Mouse (Mus musculus) midbrain, postnatal 0 days (tissue): ENCODE measurements around the gene Nthl1. TPM values are rescaled to one million over a fixed set of nuclear protein-coding genes. Genes with fewer than 3 reads are reported as not detected.

Experiments used
- ATAC-seq: fragments of 200-750 bp; cut with Nextera tagmentation; 2 replicates; pipeline ENCODE4 v1.8.0; 2017; ENCODE audit warnings: moderate number of reproducible peaks, mild to moderate bottlenecking, moderate TSS enrichment, moderate library complexity; ENCODE audit not compliant: low FRiP score
- DNase-seq: peaks from one replicate; pipeline ENCODE4 v3.0.0-alpha.2; 2015; ENCODE audit warnings: low spot score
- H3K27ac ChIP-seq: fragments of 300-500 bp; sonication (generic); 2 replicates; pipeline ENCODE4 v1.5.1; 2014; ENCODE audit warnings: low read depth, mild to moderate bottlenecking, low read length, mixed read lengths
- H3K27me3 ChIP-seq: fragments of 300-500 bp; sonication (generic); 2 replicates; pipeline ENCODE4 v1.6.1; 2014; ENCODE audit warnings: low read length, control low read depth, mixed read lengths; ENCODE audit not compliant: insufficient read depth
- H3K36me3 ChIP-seq: fragments of 300-500 bp; sonication (generic); 2 replicates; pipeline ENCODE4 v1.6.1; 2014; ENCODE audit warnings: low read length, control low read depth, mixed read lengths; ENCODE audit not compliant: insufficient read depth
- H3K4me1 ChIP-seq: fragments of 300-500 bp; sonication (generic); 2 replicates; pipeline ENCODE4 v1.6.1; 2014; ENCODE audit warnings: mild to moderate bottlenecking, control low read depth, antibody characterized with exemption, low read length, mixed read lengths; ENCODE audit not compliant: insufficient read depth
- H3K4me2 ChIP-seq: fragments of 300-500 bp; sonication (generic); 2 replicates; pipeline ENCODE4 v1.6.1; 2014; ENCODE audit warnings: low read depth, mild to moderate bottlenecking, low read length, mixed read lengths; ENCODE audit not compliant: poor library complexity, severe bottlenecking
- H3K4me3 ChIP-seq: fragments of 300-500 bp; sonication (generic); 2 replicates; pipeline ENCODE4 v1.5.1; 2014; ENCODE audit warnings: low read depth, mild to moderate bottlenecking, low read length, moderate library complexity
- H3K9ac ChIP-seq: fragments of 300-500 bp; sonication (generic); replicated peaks from 2 replicates; pipeline ENCODE4 v1.6.1; 2014; ENCODE audit warnings: mild to moderate bottlenecking, low read length, moderate library complexity, mixed read lengths; ENCODE audit not compliant: poor library complexity, severe bottlenecking
- H3K9me3 ChIP-seq: fragments of 300-500 bp; sonication (generic); 2 replicates; pipeline ENCODE4 v1.6.1; 2016; ENCODE audit warnings: low read length, control low read depth
- CTCF ChIP-seq: IDR thresholded peaks from 2 replicates; pipeline ENCODE4 v1.5.1; 2016; ENCODE audit warnings: antibody characterized with exemption, mild to moderate bottlenecking
- WGBS: fragments of 180-500 bp; shearing (Covaris S2); extraction: QIAGEN DNeasy Blood & Tissue Kit; methylation state at CpG from one replicate; pipeline ENCODE4 v1.1.7; 2014; 5-methylcytosine and 5-hydroxymethylcytosine counted together
- polyA plus RNA-seq: library from polyadenylated mRNA; unstranded; fragments of >200 nt; fragmentation: Nextera tagmentation; extraction: Ambion mirVana; gene quantifications from 2 replicates; pipeline ENCODE4 v1.2.1, GENCODE M21; 2015
- total RNA-seq: library from RNA; depleted of rRNA; stranded (reverse); fragments of >200 nt; gene quantifications from 2 replicates; pipeline ENCODE4 v1.2.3, GENCODE M21; 2014

Nthl1 gene
- total and polyA plus RNA-seq, 2 experiments from 2014 or later, result 6.2 to 7.2 TPM

DNA sequence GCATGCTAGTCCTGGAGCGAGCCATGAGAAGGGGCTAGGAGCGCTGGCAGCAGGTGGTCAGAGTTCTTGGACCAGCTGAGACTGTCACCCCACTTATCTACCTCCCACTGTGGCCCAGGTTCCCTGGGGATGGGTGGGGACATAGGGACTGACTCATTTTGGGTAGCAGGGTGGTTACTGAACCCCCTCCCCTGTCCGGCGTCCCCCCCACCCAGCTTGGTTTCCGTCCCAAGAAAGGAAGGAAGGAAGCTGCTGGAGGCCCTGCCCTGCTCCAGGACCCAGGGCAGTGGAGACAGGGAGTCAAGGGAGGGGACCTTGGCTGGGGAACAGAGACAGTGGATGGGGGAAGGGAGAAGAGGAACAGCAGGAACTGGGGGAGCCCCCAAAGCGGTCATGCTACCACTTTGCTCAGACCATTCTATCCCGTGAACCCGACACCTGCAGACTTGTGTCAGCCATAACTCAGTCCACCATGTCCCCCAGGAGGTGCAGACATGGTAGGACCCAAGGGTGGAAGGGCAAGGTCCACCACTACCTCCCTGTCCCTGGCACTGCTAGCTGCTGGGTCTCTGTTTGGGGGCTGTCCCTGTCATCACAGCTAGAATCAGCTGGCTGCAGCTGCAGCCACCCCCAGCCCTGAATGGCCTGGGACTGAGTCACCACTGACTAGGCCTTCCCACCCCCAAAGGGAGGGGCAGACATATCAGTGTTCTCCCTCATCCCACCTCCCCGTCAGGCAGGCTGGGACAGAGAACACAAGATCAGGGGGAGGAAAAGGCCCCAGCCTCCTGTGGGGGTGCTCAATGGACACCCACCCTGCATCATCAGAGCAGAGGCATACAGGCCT, 12.6 kb downstream of the Nthl1 start:
- no peaks in the 10 kb centered on the region for H3K9me3 ChIP-seq
- ATAC-seq (no peak), DNase-seq (no peak)
- H3K27ac ChIP-seq, result 0 out of 2 replicates have a peak overlapping the region, but pooled peaks have one; percentile 26
- peaks cover 24% of the 10 kb centered on the region for H3K36me3 ChIP-seq
- no peak for TF ChIP-seq CTCF
- no peak overlapping the region for H3K9ac ChIP-seq
- no peaks in the 10 kb centered on the region for H3K27me3 ChIP-seq
- peaks cover 4% of the 10 kb centered on the region; the same call in 1 of the 2 replicates for H3K4me1 ChIP-seq
- H3K4me2 ChIP-seq, result no peak overlapping the region
- H3K4me3 ChIP-seq, result no peak overlapping the region
- whole genome bisulfite sequencing, result 87% methylated on average over 9 of the region's 9 CpGs

GRCm38 (mm10) chr17:24645916-24646315, 13.4 kb downstream of the Nthl1 start:
- H3K9me3 ChIP-seq, result no peaks in the 10 kb centered on the region
- no peak overlapping the region for H3K4me2 ChIP-seq
- 84% methylated on average over 3 of the region's 3 CpGs for whole genome bisulfite sequencing
- no peak overlapping the region for H3K27ac ChIP-seq
- peaks cover 9% of the 10 kb centered on the region for H3K4me1 ChIP-seq
- no peak overlapping the region for H3K4me3 ChIP-seq
- ATAC-seq, result no peak
- no peak for TF ChIP-seq CTCF
- H3K9ac ChIP-seq, result no peak overlapping the region
- H3K27me3 ChIP-seq, result no peaks in the 10 kb centered on the region
- H3K36me3 ChIP-seq, result peaks cover 16% of the 10 kb centered on the region
- DNase-seq, result no peak

GRCm38 (mm10) chr17:24646381-24646780, 13.9 kb downstream of the Nthl1 start:
- ATAC-seq, result no peak

DNA sequence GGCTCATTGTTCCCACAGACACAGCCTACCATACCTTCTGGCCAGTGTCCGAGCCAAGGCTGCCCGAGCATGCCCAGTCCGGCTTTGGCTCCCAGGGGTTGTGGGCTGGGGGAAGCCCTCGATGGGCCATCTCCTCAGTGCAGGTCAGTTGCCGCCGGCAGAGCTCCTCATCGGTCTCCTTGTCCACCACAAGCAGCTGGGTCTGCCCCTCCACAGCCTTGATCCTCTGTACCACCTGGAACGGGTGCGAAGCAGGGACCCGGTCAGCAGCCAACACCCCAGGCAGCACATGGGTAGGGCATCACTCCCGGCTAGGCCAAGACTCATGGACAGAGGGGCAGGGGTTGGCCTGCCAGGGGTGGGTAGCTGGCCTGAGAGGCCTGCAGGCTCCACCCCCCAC, 15.0 kb downstream of the Nthl1 start:
- DNase-seq (no peak), ATAC-seq (no peak)
- Histone ChIP-seq H3K4me1 (peaks cover 9% of the 10 kb centered on the region), H3K4me2 (no peak overlapping the region), H3K4me3 (no peak overlapping the region), H3K9ac (no peak overlapping the region), H3K27ac (no peak overlapping the region), H3K27me3 (no peaks in the 10 kb centered on the region), H3K9me3 (no peaks in the 10 kb centered on the region), H3K36me3 (peaks cover 10% of the 10 kb centered on the region; the same call in 1 of the 2 replicates)
- TF ChIP-seq CTCF, result no peak
- WGBS, result 79% methylated on average over 11 of the region's 11 CpGs

More at GRCm38 (mm10) chr17:24646381-24646780, 13.9 kb downstream of the Nthl1 start:
- no peak for DNase-seq
- no peak for TF ChIP-seq CTCF
- Histone ChIP-seq H3K9me3 (no peaks in the 10 kb centered on the region), H3K9ac (no peak overlapping the region), H3K4me3 (no peak overlapping the region), H3K27ac (no peak overlapping the region), H3K36me3 (peaks cover 15% of the 10 kb centered on the region), H3K4me2 (no peak overlapping the region), H3K27me3 (no peaks in the 10 kb centered on the region), H3K4me1 (peaks cover 9% of the 10 kb centered on the region)
- 80% methylated on average over 4 of the region's 4 CpGs for WGBS

DNA sequence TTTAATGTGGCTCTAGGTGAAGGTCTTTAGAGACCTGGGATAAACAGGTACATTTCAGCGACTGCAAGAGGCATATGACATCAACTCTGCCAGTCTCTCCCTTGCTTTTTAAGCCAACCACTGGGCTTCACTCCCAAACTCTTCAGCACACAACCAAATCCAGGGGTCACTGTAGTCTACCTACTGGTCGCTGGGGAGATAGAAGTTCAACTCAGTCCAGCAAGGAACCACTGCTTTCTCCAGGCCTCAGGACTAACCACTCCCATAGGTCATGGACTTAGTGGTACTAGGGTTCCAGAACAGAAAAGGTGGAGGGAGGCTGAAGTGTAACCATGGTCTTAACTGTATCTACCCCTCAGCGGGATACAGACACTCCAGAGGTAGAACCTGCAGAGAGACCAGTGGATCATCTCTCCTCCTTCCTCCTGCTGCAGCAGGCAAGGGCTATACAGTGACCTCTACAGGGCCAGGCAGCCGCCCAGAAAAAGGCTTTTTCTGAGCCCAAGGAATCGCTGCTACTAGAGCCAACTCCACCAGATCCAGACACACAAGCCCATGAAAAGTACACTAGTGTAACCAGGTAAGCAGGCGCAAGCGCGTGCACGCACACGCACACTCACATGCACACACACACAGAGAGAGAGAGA, 16.4 kb downstream of the Nthl1 start:
- Histone ChIP-seq H3K4me1 (peaks cover 9% of the 10 kb centered on the region), H3K4me2 (peak overlapping the region; percentile 94), H3K36me3 (0 out of 2 replicates have a peak, but pooled peaks cover 4% of the 10 kb centered on the region), H3K27me3 (no peaks in the 10 kb centered on the region), H3K4me3 (peak overlapping the region; percentile 87), H3K27ac (peak overlapping the region; percentile 80; the same call in 1 of the 2 replicates), H3K9me3 (no peaks in the 10 kb centered on the region), H3K9ac (0 out of 2 replicates have a peak overlapping the region, but pooled peaks have one; percentile 89)
- peak; percentile 35 for TF ChIP-seq CTCF
- DNase-seq, result no peak
- no peak for ATAC-seq
- 66% methylated on average over 10 of the region's 10 CpGs for WGBS
